Mouse (Mus musculus): ENCODE results near the gene Stum.

Stum gene

DNA sequence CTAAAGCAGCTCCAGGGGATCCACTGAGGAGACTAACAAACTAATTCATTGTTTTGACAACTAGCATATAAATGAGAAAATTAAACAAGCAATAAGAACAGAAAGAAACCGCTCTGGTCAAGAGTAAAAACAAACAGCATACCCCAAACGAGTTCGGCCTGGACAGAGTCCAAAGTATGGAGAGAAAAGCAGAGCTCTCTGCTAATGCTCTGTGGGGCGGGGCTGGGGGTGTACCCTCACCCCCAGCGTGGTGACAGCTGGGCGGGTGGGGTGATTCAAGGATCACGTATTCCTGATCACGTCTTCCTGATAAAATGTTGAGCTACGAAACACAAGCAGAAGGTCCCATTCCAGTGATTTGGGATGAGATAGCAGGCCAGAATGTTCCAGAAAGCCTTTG lies 9.5 kb upstream of the Stum start:
- DNase-seq: no peak

DNA sequence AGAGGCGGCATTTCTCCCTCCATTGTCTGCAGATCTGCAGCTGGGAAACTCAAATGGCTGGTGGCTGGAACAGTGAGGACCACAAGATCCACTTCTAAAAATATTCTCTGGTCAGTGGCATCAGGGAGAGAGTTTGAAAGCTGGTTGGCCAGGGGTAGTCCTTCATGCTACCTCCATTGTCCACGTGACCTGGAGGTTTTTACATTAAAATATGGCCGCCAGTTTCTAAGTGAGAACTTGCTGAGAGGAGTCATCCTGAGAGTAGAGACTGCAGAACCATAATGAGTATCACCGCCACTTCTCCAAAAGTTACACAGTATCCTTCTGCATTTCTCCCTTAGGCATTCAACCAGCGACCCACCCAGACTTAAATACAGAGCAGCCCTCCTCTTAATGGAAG lies 2.0 kb upstream of the Stum start:
- no peak for DNase-seq

DNA sequence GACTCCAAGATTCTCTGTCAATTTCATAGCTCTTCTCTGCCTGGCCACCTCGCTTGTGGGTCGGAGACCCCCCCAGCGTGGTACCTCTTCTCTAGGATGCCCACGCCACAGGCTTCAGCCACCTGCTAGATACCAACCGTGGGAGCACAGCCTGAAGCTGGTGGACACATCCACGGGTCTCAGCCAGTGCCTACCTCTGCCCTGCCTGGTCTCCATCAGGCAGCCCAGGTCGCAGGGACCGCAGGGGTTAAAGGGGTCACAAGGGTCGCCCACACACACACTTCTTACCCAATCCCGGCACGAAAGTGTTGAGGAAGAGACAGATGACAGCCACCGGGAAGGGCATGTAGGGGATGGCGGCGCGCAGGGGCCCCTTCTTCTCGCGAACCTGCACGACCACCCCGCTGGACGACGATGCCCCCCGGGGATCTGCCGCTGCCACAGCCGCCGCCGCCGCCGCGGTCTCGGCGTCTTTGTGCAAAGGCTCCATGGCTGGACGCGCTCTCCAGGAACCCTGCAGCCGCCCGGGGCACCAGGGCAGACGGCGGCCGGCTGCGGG lies 385 bp downstream of the Stum start:
- no peak for DNase-seq

DNA sequence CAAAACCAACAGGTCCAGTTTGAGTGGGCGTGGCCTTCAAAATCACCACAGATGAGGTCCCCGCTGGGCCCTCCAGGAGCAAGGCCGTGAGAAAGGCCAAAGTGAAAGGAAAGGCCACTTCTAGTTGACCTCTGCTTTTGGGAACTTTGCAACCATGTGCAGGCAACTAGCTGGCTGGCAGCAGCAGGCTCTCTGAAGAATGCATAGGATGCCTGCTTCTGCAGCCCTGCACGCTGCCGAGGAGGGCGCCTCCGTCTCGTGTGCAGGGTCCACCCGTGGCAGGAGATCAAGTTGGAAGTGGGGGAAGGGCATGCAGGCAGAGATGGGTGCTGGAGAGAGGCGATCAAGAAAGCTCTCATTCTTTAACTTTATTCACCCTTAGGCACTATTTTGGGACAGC lies 1.3 kb downstream of the Stum start:
- DNase-seq: peak; percentile 29

DNA sequence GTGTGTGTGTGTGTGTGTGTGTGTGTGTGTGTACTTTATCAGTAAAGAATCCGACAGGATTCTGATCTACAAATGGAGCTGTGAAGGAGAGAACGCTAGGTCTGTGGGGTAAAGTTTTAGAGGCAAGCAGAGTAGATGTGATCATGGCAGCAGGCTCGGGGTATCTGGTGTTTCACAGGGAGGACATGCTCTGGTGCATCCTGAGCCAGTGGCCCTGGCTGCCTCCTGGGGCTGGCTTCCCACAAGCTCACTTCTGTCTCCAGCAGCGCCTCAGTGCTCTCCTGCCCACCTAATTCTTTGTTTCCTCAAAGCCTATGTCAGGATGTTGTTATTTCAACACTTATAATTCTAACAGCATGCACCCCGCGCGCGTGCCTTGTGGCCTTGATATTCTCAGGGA lies 2.0 kb downstream of the Stum start:
- no peak for DNase-seq

DNA sequence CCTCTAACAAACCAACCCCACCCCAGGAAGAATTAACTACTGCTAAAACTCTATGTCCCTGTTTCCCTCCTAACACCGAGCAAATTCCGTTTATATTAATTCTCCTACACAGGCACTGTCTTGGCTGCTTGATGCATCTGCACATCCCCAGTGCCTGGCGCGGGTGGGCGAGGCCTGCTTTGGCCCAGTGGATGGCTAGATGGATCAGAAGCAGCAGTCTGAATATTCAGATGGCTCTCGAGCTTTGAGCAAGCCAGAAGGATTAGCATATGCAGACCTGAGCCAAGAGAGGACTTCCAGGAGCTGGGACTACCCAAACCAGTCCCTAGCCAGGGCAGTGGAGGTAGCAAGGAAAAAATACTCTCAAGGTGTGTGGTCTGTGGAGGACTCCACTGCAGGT lies 3.0 kb downstream of the Stum start:
- DNase-seq: no peak

DNA sequence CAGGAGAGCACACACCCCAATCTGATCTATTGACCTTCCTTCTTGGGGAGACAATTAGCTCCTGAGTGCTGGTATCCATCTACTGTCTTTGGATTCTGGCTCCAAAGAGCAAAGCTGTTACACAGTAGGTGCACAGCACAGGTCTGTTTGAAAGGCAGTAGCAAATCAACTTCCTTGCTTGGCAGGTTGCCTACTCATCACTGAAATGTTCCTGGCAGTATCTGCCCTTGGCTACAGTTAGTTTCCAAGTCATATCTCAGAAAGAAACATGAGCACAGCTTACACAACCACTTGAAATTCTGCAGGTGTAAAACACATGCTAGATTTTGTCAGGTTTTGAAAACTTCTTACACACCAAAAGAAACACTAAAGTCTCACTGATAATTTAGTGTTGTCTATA lies 9.7 kb downstream of the Stum start:
- DNase-seq: no peak

DNA sequence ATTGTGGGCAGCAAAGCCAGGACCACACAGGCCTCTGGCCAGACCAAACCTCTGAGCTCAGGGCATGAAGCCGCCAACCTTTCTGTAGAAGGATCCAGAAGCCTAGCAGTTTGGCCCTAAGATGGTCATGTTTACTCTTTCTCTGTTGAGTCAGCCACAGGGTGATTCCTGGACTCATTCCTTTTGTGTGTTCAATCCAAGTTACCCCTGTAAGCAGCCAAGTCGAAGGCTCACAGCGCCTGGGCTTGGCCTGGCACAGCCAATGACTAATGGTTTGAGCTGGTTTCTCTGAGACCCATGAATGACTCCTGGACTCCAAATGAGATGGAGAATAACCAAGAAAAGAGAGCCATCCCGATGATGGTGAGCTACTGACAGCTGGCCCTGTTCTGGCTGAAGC lies 15.3 kb downstream of the Stum start:
- no peak for DNase-seq

DNA sequence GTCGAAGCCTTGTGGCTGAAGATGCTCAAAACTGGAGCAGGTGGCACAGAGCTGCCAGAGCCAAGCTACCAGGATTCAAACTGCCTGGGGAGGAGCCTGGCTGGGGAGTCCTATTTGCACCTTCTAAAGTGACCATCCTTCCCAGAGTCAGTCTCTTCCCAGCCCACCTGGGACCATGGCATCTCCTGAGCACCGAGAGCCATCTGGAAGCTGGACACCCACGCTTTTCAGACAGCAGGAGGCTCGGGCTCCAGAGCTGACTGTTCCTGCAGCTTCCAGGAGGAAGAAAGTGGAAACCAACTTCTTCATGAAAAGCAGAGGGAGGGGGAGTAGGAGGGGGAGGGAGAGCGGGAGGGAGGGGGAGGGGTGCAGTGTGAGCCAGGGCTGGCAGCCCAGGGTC lies 17.7 kb downstream of the Stum start:
- DNase-seq: no peak

DNA sequence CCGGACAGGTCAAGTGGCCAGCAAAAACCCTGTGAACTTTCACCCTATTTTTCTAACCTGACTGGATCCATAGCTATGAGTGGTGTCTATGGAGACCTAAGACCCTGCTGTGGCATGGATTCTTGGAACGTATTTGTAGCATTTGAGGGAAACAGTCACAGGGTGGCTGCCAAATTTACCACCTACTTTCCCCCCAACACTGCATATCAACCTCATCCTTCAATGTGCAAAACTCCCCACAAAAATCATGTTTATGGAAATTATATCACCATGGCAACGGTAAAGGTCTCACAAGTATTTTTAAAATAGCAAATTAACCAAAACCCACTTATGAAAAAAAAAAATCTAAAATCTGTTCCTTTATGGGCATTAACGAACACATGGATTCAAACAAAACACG lies 18.9 kb downstream of the Stum start:
- no peak for DNase-seq

DNA sequence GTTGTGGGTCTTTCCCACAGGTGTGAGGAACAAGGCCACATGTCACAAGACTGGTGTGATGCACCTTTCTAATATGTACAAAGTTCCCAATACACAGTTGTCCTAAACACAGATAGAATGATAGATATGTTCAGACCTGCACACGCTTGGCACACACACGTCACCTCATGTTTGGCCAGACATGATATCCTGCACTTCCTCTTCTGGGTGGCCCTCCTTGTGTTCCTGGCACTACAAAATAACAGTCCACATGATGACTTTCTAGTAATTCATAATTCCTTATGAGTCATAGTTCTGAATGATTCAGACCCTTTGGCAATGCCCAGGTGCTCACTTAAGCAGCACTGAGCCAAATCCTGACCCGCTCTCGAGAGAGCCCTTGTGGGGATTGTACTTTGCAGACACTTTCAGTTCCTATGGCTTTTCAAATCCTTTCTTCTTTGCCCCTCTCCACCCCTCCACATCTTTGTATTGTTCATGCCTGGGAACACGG lies 20.3 kb downstream of the Stum start:
- no peak for DNase-seq

DNA sequence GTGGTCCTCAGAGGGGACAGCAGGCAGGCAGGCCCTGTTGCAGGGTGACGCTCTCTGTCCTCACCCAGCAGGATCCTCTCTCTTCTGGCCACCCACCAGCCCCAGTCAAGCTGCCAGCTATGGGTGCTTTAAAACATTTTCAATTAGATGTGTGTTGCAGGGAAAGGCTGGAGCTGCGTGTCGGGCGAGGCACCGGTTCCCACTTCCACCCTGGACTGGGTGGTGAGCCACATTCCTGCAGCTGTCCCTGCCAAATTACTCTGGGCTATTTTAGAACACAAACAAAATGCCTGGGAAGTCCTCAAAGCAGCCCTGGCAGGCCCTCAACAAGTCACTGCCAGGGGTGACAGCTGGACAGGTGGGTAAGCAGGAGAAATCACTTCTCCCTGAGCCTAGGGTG lies 20.9 kb downstream of the Stum start:
- DNase-seq: no peak

DNA sequence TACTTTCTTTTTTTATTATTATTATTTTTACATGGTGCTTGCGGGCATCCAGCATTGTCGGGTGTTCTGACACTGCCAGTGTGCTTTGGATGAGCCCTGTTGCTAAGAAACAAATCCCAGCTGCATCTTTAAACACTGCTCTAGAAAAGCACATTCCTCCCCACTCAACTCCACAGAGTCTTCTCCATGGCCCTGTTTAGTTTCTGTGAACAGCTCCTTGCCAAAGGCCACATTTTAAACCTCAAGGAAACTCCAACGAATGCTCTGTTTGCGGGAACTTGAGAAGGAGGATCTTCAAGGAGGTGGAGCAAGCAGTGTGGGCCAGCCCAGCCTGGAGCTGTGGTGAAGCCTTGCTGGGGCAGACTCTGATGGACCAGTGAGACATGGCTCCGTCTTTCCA lies 22.6 kb downstream of the Stum start:
- no peak for DNase-seq

DNA sequence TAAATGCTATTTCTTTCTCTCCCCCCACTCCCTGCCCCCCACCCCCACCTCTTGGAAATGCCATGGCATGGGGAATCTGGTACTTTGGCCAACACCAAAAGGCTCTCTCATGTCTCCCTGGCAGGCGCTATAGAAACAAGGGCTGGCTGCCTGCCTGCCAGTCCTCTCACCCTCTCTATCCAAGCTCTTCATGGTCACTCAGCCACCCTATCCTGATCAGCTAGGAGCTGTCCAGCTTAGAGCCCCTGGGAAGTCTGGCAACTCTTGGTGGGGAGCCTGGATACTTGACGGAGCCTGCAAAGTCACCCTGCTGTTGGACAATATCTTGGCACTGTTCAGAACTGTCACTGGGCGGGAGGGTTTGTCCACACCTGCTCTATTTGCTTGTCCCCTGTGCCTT lies 24.6 kb downstream of the Stum start:
- DNase-seq: no peak

DNA sequence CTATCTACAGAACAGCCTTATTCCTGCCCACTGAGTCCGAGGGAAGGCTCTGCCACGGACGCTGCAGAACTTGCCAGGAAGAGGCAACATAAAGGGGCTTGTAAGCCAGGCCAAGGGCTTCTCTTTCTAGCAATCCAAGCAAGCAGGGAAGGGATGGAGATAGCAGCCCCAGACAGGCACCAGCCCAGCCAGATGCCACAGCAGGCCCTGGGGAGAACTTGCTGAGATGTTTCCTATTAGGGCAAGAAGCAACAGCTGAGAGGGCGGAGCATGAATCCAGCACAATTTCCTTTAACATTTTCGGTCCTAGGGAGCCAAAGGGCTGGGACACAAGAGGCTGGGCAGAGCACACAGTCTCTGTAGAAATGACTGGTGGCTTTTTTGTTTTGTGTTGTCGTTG lies 25.0 kb downstream of the Stum start:
- DNase-seq: no peak

DNA sequence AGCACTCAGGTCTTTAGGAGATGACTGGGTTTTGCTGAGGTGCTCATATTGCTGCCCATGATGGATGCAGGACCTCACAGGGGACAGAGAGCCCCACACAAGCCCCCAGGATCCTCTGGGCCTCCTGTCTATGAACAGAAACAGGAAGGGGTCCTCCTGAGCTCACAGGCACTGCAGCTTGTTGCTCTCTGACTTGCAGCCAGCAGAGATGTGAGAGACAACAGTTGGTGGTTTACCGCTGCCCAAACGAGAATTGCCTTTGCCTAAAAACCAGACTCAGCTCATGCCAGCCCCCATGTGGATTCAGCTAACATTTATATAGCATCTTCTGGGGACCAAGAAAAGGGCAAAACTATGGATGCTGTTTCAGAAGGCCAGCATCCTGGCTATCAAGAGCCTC lies 33.7 kb downstream of the Stum start:
- DNase-seq: no peak

DNA sequence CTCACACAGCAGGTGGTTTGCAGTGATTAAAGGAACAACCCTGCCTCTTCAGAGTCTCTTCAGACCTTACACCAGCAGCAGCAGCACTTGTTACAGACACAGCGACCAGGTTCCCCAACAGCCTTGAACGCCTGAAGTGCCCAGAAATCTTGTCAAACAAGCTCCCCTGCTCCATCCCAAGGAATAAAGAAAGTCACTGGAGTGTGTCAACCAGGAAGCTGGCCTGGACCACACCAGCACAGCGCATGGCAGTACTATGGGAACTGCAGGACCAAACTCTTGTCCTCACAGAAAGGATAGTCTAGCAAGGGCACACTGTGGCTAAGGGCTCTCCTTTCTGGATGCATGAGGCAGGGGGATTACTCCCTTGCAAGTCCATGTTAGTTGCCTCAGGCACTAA lies 38.9 kb downstream of the Stum start:
- DNase-seq: no peak

DNA sequence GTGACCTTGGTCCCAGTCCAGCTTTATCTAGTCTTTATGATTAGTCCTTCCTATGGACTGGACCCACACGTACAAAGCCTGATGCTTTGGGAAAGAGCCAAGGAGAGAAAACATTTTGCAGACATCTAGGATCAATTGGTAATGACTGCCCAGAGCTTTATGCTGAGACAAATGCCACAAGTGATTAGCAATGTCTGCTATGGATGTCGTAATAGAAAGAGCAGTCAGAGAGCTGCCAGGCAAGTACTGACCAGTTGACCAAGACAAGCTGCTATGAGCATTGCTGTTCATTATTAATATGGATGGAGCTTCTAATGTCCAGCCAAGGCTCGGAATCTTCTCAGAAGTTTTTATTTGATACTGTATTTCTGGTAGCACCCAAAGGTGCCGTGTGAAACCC lies 43.8 kb downstream of the Stum start:
- no peak for DNase-seq

DNA sequence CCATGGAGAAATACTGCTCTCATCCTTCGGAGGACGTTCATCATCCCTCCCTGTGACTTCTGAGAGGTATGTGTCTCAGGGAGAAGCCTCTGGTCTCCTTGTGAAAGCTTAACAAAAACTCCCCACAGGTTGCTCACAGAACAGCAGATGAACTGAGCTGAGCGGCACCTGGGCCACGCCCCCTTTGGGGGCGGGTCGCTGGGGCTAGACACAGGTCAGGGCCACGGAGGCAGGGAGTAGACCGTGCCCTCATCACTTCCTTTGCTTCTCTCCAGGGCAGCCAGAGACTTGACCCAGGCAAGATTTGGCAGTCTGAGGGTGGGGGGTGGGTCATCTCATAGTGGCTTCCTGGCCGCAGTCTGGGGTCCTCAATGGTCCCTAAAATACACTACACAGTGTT lies 48.4 kb downstream of the Stum start:
- DNase-seq: no peak

DNA sequence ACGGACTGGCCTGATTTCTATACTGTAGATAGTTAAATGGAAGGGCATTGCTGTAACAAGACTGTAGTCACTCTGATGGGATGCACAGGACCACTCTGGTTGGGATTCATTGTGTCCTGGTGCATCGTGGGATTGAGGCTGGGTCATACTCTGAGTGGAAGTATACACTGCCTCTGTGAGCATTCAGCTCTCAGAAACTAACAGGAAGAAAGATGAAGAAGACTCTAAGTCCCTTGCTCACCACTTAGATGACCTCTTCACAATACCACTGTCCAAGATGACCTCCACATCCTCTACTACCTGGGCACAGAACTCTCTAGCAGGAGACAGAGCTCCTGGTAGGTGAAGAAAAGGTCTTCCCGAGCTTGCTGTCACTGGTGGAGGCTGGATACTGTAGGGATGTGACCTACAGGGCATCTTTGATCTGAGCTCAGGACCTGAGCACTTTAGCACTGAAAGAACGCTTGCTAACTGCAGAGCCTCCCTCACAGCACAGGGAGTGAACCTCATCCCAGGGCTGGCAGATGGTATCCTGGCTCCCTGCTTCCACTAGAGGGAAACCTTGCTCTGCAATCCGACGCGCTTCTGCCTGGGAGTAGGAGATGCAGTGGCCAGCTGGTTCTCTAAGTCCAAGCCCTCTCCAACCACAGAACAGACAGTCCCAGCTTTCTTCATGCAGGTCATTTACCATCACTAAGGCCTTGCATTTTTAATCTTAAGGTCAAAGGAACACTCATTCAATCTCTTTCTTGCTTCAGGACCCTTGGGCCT lies 49.3 kb downstream of the Stum start:
- peak; percentile 91 for DNase-seq

DNA sequence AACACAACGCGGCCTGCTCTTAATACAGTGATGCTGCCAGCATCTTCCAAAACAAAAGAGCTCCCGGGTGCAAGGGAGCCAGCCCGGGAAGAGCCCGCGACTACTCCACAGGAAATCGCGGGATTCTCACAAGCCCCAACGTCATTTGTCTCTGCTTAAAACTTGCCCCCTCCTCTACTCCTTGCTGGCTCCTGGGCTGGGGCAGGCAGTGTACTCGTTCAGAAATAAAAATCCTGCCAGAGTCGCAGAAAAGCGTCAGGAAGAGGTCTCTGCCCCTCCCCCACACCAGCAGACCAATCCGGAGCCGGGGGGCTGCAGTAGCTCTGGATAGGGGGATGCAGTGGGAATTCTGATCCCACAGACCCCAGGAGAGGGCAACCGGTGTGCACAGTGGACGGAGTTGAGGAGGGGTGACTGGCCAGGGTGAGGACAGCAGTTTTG lies 50.2 kb downstream of the Stum start:
- DNase-seq: peak; percentile 61

DNA sequence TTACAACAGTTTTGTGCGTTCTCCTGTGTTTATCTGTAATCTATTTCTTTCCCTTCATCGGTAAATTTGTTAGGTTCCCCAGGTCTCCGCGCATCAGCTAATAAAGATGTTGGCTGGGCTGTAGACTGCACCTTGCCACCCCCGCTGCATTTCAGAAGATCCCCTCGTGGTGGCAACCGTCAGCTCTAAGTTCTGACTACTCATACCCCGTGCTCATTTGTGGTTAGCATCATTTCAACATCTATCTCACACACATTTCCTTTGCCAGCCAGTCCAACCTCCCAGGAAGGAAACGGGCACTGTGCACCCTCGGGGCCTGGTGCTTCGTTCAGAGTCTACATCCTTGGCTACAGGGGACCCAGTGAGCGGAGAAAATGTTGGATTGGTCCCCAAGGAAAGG lies 51.5 kb downstream of the Stum start:
- no peak for DNase-seq

DNA sequence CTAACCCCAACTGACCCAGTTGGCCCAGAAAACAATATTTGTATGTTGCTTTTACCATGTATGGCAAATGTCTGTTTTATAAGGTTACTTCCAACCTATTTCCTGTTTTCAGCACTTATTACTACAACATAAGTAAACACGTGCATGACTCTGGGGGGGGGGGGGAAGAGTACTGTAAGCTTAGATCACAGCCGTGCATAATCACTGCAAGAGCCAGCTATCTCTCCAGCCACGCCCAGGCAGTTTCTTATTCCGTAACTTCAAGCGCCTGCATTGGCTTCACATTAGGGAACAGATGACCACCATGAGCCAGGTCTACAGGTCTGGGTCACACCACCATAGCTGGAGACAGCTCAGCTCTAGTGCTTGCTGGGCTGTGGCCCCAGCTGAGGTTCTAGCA lies 53.5 kb downstream of the Stum start:
- no peak for DNase-seq

DNA sequence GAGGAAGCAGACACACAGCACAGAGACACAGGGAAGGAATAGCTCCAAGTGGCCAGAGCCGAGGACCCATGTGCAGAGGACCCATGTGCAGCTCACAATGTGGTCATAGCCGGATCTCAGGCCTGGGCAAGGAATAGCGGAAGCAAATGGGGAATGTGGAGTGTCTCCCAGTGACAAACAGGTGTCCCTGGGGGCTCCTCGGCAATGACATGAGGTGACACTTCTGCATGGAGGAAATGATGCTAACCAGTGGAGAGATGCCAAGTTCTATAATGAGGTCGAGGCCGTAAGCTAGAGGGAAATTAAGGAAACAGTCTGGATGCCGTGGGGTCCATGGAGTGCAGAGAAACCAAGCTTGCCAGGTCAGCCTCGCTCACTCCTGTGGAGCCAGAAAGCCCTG lies 54.4 kb downstream of the Stum start:
- DNase-seq: no peak

DNA sequence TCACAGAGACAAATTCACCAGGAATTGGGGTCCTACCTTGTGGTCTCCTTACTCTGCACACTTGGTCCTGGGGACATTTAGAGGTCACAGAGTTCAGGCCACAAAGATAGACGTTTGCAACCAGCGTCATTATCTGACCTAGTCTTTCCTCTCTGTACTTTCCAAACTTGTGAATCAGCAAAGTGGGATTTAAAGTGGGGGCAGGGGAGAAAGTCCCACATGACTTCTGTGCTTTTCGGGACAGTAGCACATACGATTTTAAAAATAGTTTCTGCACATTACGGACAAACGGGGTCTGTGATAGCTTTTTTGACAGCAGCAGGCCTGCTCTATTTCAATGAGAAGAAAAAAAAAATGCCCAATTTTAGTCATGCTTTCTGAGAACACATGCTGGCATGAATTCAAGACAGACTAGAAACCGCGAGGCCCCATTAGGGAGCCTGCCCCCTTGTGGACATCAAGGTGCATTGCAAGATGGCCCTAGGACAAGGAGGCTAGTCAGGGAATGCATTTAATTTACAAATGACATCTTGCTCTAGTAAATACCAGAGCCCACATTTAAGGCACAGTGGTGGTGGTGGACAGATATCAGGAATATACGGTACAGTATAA lies 55.1 kb downstream of the Stum start:
- DNase-seq: peak; percentile 81
